Mouse (Mus musculus): Measurements from ENCODE around the gene Bub1b. TPM values are rescaled to one million over a fixed set of nuclear protein-coding genes. Genes with fewer than 3 reads are reported as not detected.

Gene Bub1b
- polyA plus RNA-seq, 1 experiment from 2014 or later: 150 TPM

DNA sequence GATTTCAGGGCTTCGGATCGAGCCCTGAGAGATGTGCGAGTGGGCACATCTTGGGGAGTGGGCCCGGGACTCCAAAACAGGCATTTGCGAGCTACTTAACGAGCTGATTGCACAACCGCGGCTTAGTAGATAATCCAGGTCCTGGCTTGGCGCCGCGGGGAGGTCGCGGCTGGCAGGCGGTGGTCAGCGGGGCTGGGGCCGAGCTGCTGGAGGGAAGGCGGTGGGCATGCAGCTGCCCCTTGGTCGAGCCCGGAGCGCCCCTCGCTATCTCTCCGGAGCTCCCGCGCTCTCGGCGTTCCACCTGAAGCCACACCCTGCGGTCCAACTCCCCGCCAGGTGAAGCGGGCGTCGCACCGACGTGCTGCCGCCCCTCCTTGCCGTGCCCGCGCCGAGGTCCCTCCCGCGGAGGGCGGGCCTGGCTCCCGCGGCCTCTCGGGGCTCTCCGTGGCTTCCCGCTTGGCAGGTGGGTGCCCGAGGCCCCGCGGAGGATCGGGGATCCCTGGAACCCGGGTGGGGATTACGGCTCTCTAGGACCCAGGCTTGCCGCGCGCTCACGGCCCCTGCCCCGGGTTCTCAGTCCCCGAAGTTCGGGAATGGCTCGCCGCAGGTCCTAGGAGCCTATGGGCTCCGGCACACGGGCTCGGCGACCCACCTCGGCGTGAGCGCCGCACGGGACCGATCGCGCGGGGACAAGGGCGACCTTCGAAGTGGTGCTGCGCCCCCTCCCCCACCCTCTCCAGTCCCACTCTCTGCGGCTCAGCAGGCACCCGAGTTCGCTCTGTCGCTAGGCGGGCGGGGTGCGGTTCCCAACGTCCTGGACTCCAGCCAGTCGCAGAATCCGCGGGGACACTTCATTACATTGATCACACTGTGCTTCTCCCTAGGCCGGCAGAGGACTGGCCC is 79.1 kb downstream of the Bub1b start:
- peak overlapping the region; percentile 49; the same call in 1 of the 2 replicates for H3K27ac ChIP-seq (replicated peaks)
- peaks cover 91% of the 10 kb centered on the region for H3K27me3 ChIP-seq (ENCODE audit: low read depth, poor library complexity, severe bottlenecking)
- peak overlapping the region; percentile 69 for H3K4me3 ChIP-seq
- H3K4me1 ChIP-seq: peaks cover 27% of the 10 kb centered on the region
- H3K9me3 ChIP-seq (replicated peaks): no peaks in the 10 kb centered on the region
- DNase-seq (ENCODE audit: low spot score): peak; percentile 41
- WGBS: under 1% methylated on average over 83 of the region's 89 CpGs
- H3K36me3 ChIP-seq: no peaks in the 10 kb centered on the region

DNA sequence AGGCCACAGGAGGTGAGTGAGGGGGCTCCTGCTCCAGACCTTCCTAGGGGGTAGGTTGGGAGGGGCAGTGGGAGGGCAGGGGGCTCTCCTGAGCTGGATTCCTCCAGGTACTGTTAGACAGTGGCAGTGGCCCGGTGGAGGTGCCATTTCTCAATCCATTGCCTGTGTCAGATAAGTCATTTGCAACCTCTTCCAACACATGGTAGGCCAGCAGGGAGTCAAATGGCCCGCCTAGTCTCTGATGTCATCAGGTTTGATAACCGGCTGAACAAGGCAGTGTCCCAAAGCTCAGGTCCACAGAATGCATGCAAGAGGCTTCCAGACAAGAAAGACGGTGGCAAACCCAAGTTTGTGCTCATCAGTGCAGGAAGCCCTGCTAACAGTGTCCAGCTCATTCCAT is 79.8 kb downstream of the Bub1b start:
- Histone ChIP-seq H3K27ac (replicated peaks) (0 out of 2 replicates have a peak overlapping the region, but pooled peaks have one; percentile 49), H3K27me3 (ENCODE audit: low read depth, poor library complexity, severe bottlenecking) (peaks cover 88% of the 10 kb centered on the region), H3K4me3 (peak overlapping the region; percentile 69), H3K9me3 (replicated peaks) (no peaks in the 10 kb centered on the region), H3K4me1 (peaks cover 27% of the 10 kb centered on the region), H3K36me3 (no peaks in the 10 kb centered on the region)
- DNase-seq (ENCODE audit: low spot score): peak; percentile 27
- 14% methylated on average over 4 of the region's 4 CpGs for WGBS

DNA sequence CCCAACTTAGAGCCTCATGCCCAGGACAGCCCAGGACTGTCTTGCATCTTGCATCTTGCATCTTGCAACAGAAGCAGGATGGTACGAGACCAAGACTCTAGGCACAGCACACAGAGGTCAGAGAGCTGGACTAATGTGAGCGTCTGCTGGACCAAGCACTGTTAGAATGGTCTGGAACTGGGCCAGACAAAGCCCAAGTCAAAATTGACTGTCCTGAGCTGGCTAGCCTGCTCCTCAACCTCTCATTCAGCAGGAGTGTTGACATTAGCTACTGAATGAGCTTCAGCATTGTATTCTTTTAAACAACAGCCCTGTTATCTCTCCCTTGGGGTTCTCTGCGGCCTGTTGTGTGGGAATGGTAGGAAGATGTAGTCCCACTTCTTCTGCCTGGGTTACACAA is 81.6 kb downstream of the Bub1b start:
- peaks cover 16% of the 10 kb centered on the region for H3K4me1 ChIP-seq
- H3K36me3 ChIP-seq: no peaks in the 10 kb centered on the region
- H3K4me3 ChIP-seq: no peak overlapping the region
- DNase-seq (ENCODE audit: low spot score): no peak
- no peak overlapping the region for H3K27ac ChIP-seq (replicated peaks)
- H3K9me3 ChIP-seq (replicated peaks): no peaks in the 10 kb centered on the region
- peaks cover 75% of the 10 kb centered on the region for H3K27me3 ChIP-seq (ENCODE audit: low read depth, poor library complexity, severe bottlenecking)
- 79% methylated on average over 3 of the region's 3 CpGs for WGBS

DNA sequence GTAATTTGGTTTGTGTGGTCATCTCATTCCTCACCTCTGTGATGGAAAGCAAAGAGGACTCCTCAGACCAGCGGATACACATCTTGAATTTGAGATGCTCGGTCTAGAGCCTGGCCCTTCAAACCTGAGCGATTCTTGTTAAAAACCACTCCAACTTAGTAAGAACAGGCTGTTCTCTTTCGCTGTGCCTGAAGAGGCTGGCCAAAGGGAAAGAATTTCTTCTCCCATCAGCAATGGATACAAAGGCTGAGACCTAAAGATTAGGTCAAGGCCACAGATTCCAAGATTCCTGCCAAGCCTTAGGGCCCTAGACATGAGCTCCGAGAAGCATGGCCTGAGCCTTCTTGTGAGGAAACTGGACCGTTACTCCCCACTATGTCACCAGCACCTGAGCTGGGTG is 82.9 kb downstream of the Bub1b start:
- no peaks in the 10 kb centered on the region for H3K36me3 ChIP-seq
- WGBS: 89% methylated on average over 6 of the region's 6 CpGs
- no peaks in the 10 kb centered on the region for H3K9me3 ChIP-seq (replicated peaks)
- H3K4me3 ChIP-seq: no peak overlapping the region
- H3K4me1 ChIP-seq: peaks cover 16% of the 10 kb centered on the region
- no peak overlapping the region for H3K27ac ChIP-seq (replicated peaks)
- DNase-seq (ENCODE audit: low spot score): no peak
- peaks cover 62% of the 10 kb centered on the region for H3K27me3 ChIP-seq (ENCODE audit: low read depth, poor library complexity, severe bottlenecking)

DNA sequence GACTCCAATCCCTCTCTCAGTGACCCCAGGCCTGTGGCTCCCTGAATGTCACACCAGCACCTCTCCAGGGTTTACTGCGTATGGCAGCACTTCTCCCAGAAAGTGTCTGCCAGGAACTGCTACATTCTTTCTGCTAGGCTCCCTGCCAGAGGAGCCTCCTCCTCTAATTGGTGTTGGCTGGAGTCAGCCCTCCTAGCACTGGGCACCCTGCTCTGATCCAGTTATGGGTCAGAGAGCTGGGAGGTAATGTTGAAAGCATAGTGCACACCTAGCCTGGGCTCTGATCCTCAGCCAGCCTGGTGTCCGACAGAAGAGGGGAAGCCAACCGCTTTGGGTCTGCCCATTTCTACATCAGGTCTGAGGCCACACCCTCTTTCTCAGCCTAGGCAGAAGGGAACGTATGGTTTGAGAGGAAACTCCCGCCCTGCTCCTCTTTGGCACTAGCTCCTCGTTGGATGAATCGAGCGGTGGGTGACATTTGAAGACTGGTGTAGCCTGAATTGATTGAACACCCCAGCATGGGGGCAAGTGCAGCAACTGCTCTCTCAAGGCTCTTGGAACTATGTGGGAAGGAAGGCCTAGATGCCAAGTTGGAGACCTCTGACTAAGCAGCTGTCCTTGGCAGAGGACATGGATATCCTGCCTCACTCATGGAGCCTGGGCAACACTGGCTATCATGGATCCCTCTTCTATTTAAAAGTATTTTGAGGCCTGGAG is 84.7 kb downstream of the Bub1b start:
- Histone ChIP-seq H3K36me3 (no peaks in the 10 kb centered on the region), H3K4me1 (peaks cover 4% of the 10 kb centered on the region), H3K9me3 (replicated peaks) (no peaks in the 10 kb centered on the region), H3K27ac (replicated peaks) (no peak overlapping the region), H3K27me3 (ENCODE audit: low read depth, poor library complexity, severe bottlenecking) (peaks cover 50% of the 10 kb centered on the region), H3K4me3 (no peak overlapping the region)
- 62% methylated on average over 8 of the region's 8 CpGs for WGBS
- no peak for DNase-seq (ENCODE audit: low spot score)

DNA sequence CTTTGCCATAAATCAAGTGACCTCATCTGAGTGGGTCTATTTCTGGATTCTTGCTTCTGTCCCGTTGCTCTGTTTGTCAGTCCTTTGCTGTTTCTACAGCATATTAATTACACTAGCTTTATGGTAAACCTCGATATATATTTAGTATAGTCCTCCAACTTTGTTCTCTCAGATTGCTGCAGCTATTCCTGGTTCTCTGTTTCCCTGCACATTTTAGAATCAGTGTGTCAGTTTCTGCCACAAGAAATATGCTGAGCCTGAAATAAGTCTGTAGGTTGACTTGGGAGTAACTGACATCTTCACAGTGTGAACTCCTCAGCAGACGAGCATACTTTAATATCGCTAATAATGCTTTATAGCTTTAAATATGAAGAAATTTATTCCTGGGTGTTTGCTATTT is 87.1 kb downstream of the Bub1b start:
- H3K9me3 ChIP-seq (replicated peaks): no peaks in the 10 kb centered on the region
- no peaks in the 10 kb centered on the region for H3K4me1 ChIP-seq
- H3K27me3 ChIP-seq (ENCODE audit: low read depth, poor library complexity, severe bottlenecking): peaks cover 42% of the 10 kb centered on the region
- no peaks in the 10 kb centered on the region for H3K36me3 ChIP-seq
- WGBS: 92% methylated on average over 4 of the region's 4 CpGs
- H3K4me3 ChIP-seq: no peak overlapping the region
- H3K27ac ChIP-seq (replicated peaks): no peak overlapping the region
- no peak for DNase-seq (ENCODE audit: low spot score)

DNA sequence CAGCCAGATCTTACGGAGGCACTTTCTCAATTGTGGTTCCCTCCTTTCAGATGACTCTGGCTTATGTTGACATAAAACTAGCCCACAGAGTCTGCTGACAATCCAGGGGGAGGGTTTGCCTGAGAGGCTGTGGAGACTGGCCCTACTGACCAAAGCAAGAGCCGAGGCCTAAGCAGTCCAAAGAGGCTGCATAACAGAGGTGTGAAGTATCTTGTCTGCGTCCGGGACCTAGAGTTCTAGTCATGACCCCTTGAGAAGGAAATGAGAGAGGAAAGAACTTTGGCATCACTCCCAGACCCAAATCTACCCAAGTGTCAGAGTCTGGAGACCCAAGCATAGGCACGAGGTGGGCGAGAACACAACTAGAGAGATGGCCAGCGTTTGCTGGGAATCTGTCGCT is 88.7 kb downstream of the Bub1b start:
- 84% methylated on average over 8 of the region's 8 CpGs for WGBS

DNA sequence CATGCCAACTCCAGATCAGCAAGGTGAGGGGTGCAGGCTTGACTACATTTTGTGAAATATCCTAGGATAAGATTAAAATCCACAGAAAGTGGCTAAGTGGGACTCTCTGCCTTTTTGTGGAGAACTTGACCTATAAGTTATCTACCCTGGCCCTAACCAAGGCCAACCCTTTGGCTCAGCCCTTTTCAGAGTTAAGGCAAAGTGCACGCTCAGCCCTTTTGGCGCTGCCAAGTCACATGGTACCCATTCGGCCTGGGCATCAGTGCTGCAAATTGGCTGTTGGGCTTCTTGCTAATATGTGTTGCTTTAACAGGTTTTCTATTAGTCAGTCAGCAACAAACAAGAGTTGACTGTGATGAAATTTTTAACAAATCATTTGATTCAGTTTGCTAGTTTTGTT is 89.8 kb downstream of the Bub1b start:
- WGBS: 95% methylated on average over 3 of the region's 3 CpGs
- DNase-seq (ENCODE audit: low spot score): no peak

More for the DNA sequence above, 88.7 kb downstream of the Bub1b start:
- H3K36me3 ChIP-seq: no peaks in the 10 kb centered on the region
- H3K27me3 ChIP-seq (ENCODE audit: low read depth, poor library complexity, severe bottlenecking): peaks cover 37% of the 10 kb centered on the region
- H3K4me1 ChIP-seq: no peaks in the 10 kb centered on the region
- H3K9me3 ChIP-seq (replicated peaks): no peaks in the 10 kb centered on the region
- H3K27ac ChIP-seq (replicated peaks): no peak overlapping the region
- DNase-seq (ENCODE audit: low spot score): no peak
- no peak overlapping the region for H3K4me3 ChIP-seq

DNA sequence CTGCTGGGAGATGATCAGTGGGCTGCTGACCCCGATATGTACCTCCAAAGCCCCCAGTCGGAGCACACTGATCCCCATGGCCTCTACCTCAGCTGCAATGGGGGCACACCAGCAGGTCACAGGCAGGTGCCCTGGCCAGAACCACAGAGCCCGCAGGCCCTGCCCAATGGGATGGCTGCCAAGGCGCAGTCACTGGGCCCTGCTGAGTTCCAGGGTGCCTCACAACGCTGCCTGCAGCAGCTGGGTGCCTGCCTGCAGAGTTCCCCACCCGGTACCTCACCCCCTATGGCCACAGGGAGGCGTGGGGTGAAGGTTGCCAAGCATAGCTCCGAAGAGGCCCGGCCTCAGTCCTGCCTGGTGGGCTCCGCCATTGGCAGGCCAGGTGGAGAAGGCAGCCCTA is 91.9 kb downstream of the Bub1b start:
- 77% methylated on average over 10 of the region's 10 CpGs for WGBS
- peaks cover 55% of the 10 kb centered on the region for H3K27me3 ChIP-seq (ENCODE audit: low read depth, poor library complexity, severe bottlenecking)
- 0 out of 2 replicates have a peak overlapping the region, but pooled peaks have one; percentile 42 for H3K27ac ChIP-seq (replicated peaks)
- DNase-seq (ENCODE audit: low spot score): no peak
- H3K4me3 ChIP-seq: no peak overlapping the region
- H3K4me1 ChIP-seq: no peaks in the 10 kb centered on the region
- H3K9me3 ChIP-seq (replicated peaks): no peaks in the 10 kb centered on the region
- H3K36me3 ChIP-seq: no peaks in the 10 kb centered on the region

More for the DNA sequence above, 89.8 kb downstream of the Bub1b start:
- Histone ChIP-seq H3K36me3 (no peaks in the 10 kb centered on the region), H3K4me3 (no peak overlapping the region), H3K4me1 (no peaks in the 10 kb centered on the region), H3K27ac (replicated peaks) (no peak overlapping the region), H3K9me3 (replicated peaks) (no peaks in the 10 kb centered on the region), H3K27me3 (ENCODE audit: low read depth, poor library complexity, severe bottlenecking) (peaks cover 40% of the 10 kb centered on the region)

Other genes with a start within 250 kb of the Bub1b start
- gene Gpr176, start 224.8 kb upstream of the Bub1b start, polyA plus RNA-seq (2016; fragmentation: Nextera tagmentation; extraction: Ambion mirVana): 0.16 and 0.32 TPM in 2 replicates
- gene Eif2ak4, start 209.6 kb upstream of the Bub1b start, polyA plus RNA-seq (2016; fragmentation: Nextera tagmentation; extraction: Ambion mirVana): 10.6 and 10.7 TPM in 2 replicates
- gene Srp14, start 118.5 kb upstream of the Bub1b start, polyA plus RNA-seq (2016; fragmentation: Nextera tagmentation; extraction: Ambion mirVana): 261 and 272 TPM in 2 replicates
- 2.9 and 3.0 TPM in 2 replicates for gene Bmf, start 48.5 kb upstream of the Bub1b start, polyA plus RNA-seq (2016; fragmentation: Nextera tagmentation; extraction: Ambion mirVana)
- 0.26 and 0.99 TPM in 2 replicates for gene Pak6, start 65.1 kb downstream of the Bub1b start, polyA plus RNA-seq (2016; fragmentation: Nextera tagmentation; extraction: Ambion mirVana)
- gene Ankrd63, start 105.8 kb downstream of the Bub1b start, polyA plus RNA-seq (2016; fragmentation: Nextera tagmentation; extraction: Ambion mirVana): not detected in 2 replicates
- gene Plcb2, start 130.2 kb downstream of the Bub1b start, polyA plus RNA-seq (2016; fragmentation: Nextera tagmentation; extraction: Ambion mirVana): 0.09 and 0.34 TPM in 2 replicates
- gene Inafm2, start 147.5 kb downstream of the Bub1b start, polyA plus RNA-seq (2016; fragmentation: Nextera tagmentation; extraction: Ambion mirVana): 24.2 and 24.6 TPM in 2 replicates
- gene Ccdc9b, start 164.4 kb downstream of the Bub1b start, polyA plus RNA-seq (2016; fragmentation: Nextera tagmentation; extraction: Ambion mirVana): 0.42 and 1.1 TPM in 2 replicates
- not detected in 2 replicates for gene Phgr1, start 174.6 kb downstream of the Bub1b start, polyA plus RNA-seq (2016; fragmentation: Nextera tagmentation; extraction: Ambion mirVana)
- gene Disp2, start 181.5 kb downstream of the Bub1b start, polyA plus RNA-seq (2016; fragmentation: Nextera tagmentation; extraction: Ambion mirVana): 3.1 and 7.5 TPM in 2 replicates
- 181 and 184 TPM in 2 replicates for gene Knstrn, start 215.8 kb downstream of the Bub1b start, polyA plus RNA-seq (2016; fragmentation: Nextera tagmentation; extraction: Ambion mirVana)